Mouse (Mus musculus) forebrain, embryonic 14.5 days (tissue): ENCODE measurements at regions not wholly inside any gene's neighbourhood (a gene's known extent, or its start where the extent isn't known, plus 50 kb on each side); places are given as distances from the start of the nearest gene placed in this dataset.

Experiments
- ATAC-seq: fragments of 200-750 bp; cut with Nextera tagmentation; 2 replicates; pipeline ENCODE4 v1.8.0; 2017; ENCODE audit warnings: mild to moderate bottlenecking, moderate library complexity
- DNase-seq: peaks from one replicate; pipeline ENCODE4 v3.0.0-alpha.2; 2015; ENCODE audit warnings: low spot score
- H3K27ac ChIP-seq: fragments of 300-500 bp; sonication (generic); 2 replicates; pipeline ENCODE4 v1.5.1; 2014; ENCODE audit warnings: low read depth, mild to moderate bottlenecking, control low read depth, low read length, moderate library complexity
- H3K27me3 ChIP-seq: fragments of 300-500 bp; sonication (generic); replicated peaks from 2 replicates; pipeline ENCODE4 v1.6.1; 2014; ENCODE audit warnings: low read length, control low read depth, mixed read lengths; ENCODE audit not compliant: control insufficient read depth, insufficient read depth
- H3K36me3 ChIP-seq: fragments of 300-500 bp; sonication (generic); 2 replicates; pipeline ENCODE4 v1.6.1; 2014; ENCODE audit warnings: low read length, control low read depth; ENCODE audit not compliant: control insufficient read depth, insufficient read depth
- H3K4me1 ChIP-seq: fragments of 300-500 bp; sonication (generic); 2 replicates; pipeline ENCODE4 v1.6.1; 2014; ENCODE audit warnings: antibody characterized with exemption, low read length, control low read depth; ENCODE audit not compliant: control insufficient read depth, insufficient read depth
- H3K4me2 ChIP-seq: fragments of 300-500 bp; sonication (generic); 2 replicates; pipeline ENCODE4 v1.6.1; 2014; ENCODE audit warnings: mild to moderate bottlenecking, control low read depth, low read length
- H3K4me3 ChIP-seq: fragments of 300-500 bp; sonication (generic); 2 replicates; pipeline ENCODE4 v1.5.1; 2014; ENCODE audit warnings: low read depth, low read length, control low read depth
- H3K9ac ChIP-seq: fragments of 300-500 bp; sonication (generic); 2 replicates; pipeline ENCODE4 v1.6.1; 2014; ENCODE audit warnings: mild to moderate bottlenecking, low read length, control low read depth, moderate library complexity
- H3K9me3 ChIP-seq: fragments of 300-500 bp; sonication (generic); replicated peaks from 2 replicates; pipeline ENCODE4 v1.6.1; 2016; ENCODE audit warnings: low read length, control low read depth, mixed read lengths; ENCODE audit not compliant: control insufficient read depth
- WGBS: fragments of 180-500 bp; shearing (Covaris S2); extraction: QIAGEN DNeasy Blood & Tissue Kit; methylation state at CpG from one replicate; pipeline ENCODE4 v1.1.7; 2014; 5-methylcytosine and 5-hydroxymethylcytosine counted together

- Histone ChIP-seq H3K36me3 (no peaks in the 10 kb centered on the region), H3K4me1 (peaks cover 7% of the 10 kb centered on the region)
Measured at GRCm38 (mm10) chr15:37135590-37136164, 128.1 kb upstream of the Zfp706 start.

GRCm38 (mm10) chr15:37134913-37135589 lies 127.5 kb upstream of the Zfp706 start:
- peak overlapping the region; percentile 88 for H3K27ac ChIP-seq
- peak overlapping the region; percentile 73 for H3K4me2 ChIP-seq
- H3K4me3 ChIP-seq = peak overlapping the region; percentile 44
- peak; percentile 66 for ATAC-seq
- peaks cover 7% of the 10 kb centered on the region for H3K4me1 ChIP-seq
- 24% methylated on average over 20 of the region's 20 CpGs for WGBS
- H3K9ac ChIP-seq = peak overlapping the region; percentile 82
- H3K27me3 ChIP-seq = no peaks in the 10 kb centered on the region
- no peaks in the 10 kb centered on the region for H3K9me3 ChIP-seq
- peak; percentile 52 for DNase-seq
- H3K36me3 ChIP-seq = no peaks in the 10 kb centered on the region

More at GRCm38 (mm10) chr15:37135590-37136164, 128.1 kb upstream of the Zfp706 start:
- Histone ChIP-seq H3K27ac (peak overlapping the region; percentile 88), H3K4me3 (peak overlapping the region; percentile 44), H3K9me3 (no peaks in the 10 kb centered on the region), H3K4me2 (peak overlapping the region; percentile 73), H3K9ac (peak overlapping the region; percentile 82), H3K27me3 (no peaks in the 10 kb centered on the region)
- peak; percentile 79 for ATAC-seq
- peak; percentile 66 for DNase-seq
- WGBS = under 1% methylated on average over 35 of the region's 35 CpGs

DNA sequence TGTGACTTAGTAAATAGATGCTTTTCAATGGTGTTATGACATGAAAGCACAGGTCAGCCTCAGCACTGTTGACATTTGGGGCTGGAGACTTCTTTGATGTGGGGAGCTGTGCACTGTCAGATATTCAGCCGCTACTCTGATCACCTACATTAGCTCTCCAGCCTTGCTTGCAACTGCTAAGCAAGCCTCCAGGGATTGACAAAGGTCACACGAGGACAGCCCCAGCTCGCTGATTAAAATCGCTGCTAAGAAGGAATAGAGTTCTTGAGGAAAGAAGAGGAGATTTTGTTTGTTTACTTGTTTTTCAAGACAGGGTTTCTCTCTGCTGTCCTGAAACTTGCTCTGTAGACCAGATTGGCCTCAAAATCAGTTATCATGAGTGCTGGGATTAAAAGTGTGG lies 126.8 kb upstream of the Zfp706 start:
- Histone ChIP-seq H3K27ac (peak overlapping the region; percentile 14; the same call in 1 of the 2 replicates), H3K36me3 (no peaks in the 10 kb centered on the region), H3K27me3 (no peaks in the 10 kb centered on the region), H3K9me3 (no peaks in the 10 kb centered on the region), H3K4me3 (no peak overlapping the region), H3K4me2 (0 out of 2 replicates have a peak overlapping the region, but pooled peaks have one; percentile 73), H3K9ac (no peak overlapping the region), H3K4me1 (peaks cover 7% of the 10 kb centered on the region)
- ATAC-seq (no peak), DNase-seq (peak; percentile 31)
- 38% methylated on average over 4 of the region's 4 CpGs for WGBS

DNA sequence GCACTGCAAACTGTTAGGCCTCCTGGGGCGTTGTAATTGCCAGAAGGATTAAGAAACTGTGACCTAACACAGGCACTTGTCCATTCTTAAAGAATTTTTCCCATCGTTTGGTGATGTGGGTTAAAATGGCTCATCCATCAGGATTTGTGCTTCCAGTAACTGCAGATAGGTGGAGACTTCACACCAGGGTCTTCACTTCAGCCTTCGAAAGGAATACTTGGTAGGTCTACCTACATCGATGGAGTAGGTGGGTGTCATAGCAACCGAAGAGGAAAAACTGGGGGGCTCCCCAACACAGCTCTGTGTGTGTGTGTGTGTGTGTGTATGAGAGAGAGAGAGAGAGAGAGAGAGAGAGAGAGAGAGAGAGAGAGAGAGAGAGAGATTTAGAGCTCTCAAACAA lies 126.3 kb upstream of the Zfp706 start:
- peak; percentile 47; the same call in 1 of the 2 replicates for ATAC-seq
- Histone ChIP-seq H3K27ac (no peak overlapping the region), H3K27me3 (no peaks in the 10 kb centered on the region), H3K4me2 (no peak overlapping the region), H3K4me3 (no peak overlapping the region), H3K9me3 (no peaks in the 10 kb centered on the region), H3K4me1 (peaks cover 7% of the 10 kb centered on the region), H3K36me3 (no peaks in the 10 kb centered on the region), H3K9ac (no peak overlapping the region)
- peak; percentile 73 for DNase-seq
- 35% methylated on average over 5 of the region's 5 CpGs for WGBS

GRCm38 (mm10) chr15:37127681-37128080 lies 120.1 kb upstream of the Zfp706 start:
- 82% methylated on average over 7 of the region's 7 CpGs for WGBS
- ATAC-seq = no peak
- Histone ChIP-seq H3K4me3 (no peak overlapping the region), H3K9me3 (no peaks in the 10 kb centered on the region), H3K4me1 (no peaks in the 10 kb centered on the region), H3K4me2 (no peak overlapping the region), H3K36me3 (no peaks in the 10 kb centered on the region), H3K27me3 (no peaks in the 10 kb centered on the region), H3K27ac (no peak overlapping the region), H3K9ac (no peak overlapping the region)
- no peak for DNase-seq

- no peak overlapping the region for H3K4me3 ChIP-seq
- H3K4me1 ChIP-seq = no peaks in the 10 kb centered on the region
- H3K27me3 ChIP-seq = no peaks in the 10 kb centered on the region
- no peaks in the 10 kb centered on the region for H3K9me3 ChIP-seq
- WGBS = 96% methylated on average over 4 of the region's 4 CpGs
- no peak overlapping the region for H3K27ac ChIP-seq
- no peak overlapping the region for H3K9ac ChIP-seq
- ATAC-seq (no peak), DNase-seq (no peak)
- H3K36me3 ChIP-seq = no peaks in the 10 kb centered on the region
- no peak overlapping the region for H3K4me2 ChIP-seq
Measured at GRCm38 (mm10) chr15:37127170-37127569, 119.6 kb upstream of the Zfp706 start.

- WGBS = 77% methylated on average over 4 of the region's 4 CpGs
- DNase-seq = no peak
- no peak overlapping the region for H3K9ac ChIP-seq
- H3K27me3 ChIP-seq = no peaks in the 10 kb centered on the region
- H3K36me3 ChIP-seq = no peaks in the 10 kb centered on the region
- ATAC-seq = no peak
- no peak overlapping the region for H3K4me3 ChIP-seq
- no peak overlapping the region for H3K27ac ChIP-seq
- no peak overlapping the region for H3K4me2 ChIP-seq
- H3K4me1 ChIP-seq = no peaks in the 10 kb centered on the region
- H3K9me3 ChIP-seq = no peaks in the 10 kb centered on the region
Measured at GRCm38 (mm10) chr15:37125823-37126222, 118.2 kb upstream of the Zfp706 start.

DNA sequence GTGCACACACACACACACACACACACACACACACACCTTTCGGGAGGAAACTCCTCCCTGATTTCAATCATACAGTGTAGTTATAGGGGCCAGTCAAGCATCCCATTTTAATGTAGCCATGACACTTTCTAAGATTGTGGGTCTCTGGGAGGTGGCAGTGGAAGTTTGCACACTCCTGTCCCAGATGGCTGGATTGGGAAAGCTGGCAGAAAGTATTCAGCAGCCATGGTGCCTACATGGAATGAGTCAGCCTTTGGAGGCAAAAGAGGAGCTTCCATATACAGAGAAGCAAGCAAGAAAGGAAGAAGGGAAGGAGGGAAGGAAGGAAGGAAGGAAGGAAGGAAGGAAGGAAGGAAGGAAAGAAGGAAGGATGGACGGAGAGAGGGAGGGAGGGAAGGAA lies 117.4 kb upstream of the Zfp706 start:
- DNase-seq (no peak), ATAC-seq (no peak)
- Histone ChIP-seq H3K27me3 (no peaks in the 10 kb centered on the region), H3K36me3 (no peaks in the 10 kb centered on the region), H3K9ac (no peak overlapping the region), H3K4me3 (no peak overlapping the region), H3K4me2 (no peak overlapping the region), H3K27ac (no peak overlapping the region), H3K9me3 (no peaks in the 10 kb centered on the region), H3K4me1 (no peaks in the 10 kb centered on the region)
- 83% methylated on average over 2 of the region's 2 CpGs for WGBS

DNA sequence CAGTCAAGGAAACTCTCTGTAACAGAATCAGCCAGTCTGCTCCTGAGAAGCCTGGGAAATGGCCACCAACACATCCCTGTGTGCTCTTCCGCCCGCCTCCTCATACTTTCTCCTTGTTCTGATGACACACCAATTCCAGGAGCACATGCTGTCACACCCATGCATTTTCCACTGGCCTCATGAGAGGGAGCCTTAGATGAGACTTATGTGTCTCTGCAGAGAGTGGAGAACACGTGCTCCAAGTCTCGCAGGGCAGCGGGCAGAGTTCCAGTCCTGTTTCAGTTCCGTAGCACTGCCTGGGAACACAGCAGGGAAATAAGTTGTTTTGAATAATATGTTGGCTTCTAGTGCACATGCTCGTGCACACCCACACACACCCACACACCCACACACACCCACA lies 116.7 kb upstream of the Zfp706 start:
- no peaks in the 10 kb centered on the region for H3K9me3 ChIP-seq
- no peaks in the 10 kb centered on the region for H3K27me3 ChIP-seq
- DNase-seq (no peak), ATAC-seq (no peak)
- H3K36me3 ChIP-seq = no peaks in the 10 kb centered on the region
- H3K4me1 ChIP-seq = no peaks in the 10 kb centered on the region
- no peak overlapping the region for H3K4me2 ChIP-seq
- 83% methylated on average over 7 of the region's 7 CpGs for WGBS
- H3K4me3 ChIP-seq = no peak overlapping the region
- no peak overlapping the region for H3K27ac ChIP-seq
- no peak overlapping the region for H3K9ac ChIP-seq
